Mouse (Mus musculus): ENCODE measurements around the gene Dnajb4.
"Not testable (repeated sequence)": the region's sequence is repeated elsewhere in the genome, so short reads cannot be mapped to it uniquely, and the experiment has no call there.

GRCm38 (mm10) chr3:152129426-152129825 lies 80.7 kb downstream of the Dnajb4 start:
- not testable (repeated sequence) for TF ChIP-seq CTCF, POLR2A (IDR thresholded peaks at IDR 0.05; ENCODE audit: insufficient read depth, low read depth, low read length)
